Mouse (Mus musculus): ENCODE results near the gene Akirin2.

DNA sequence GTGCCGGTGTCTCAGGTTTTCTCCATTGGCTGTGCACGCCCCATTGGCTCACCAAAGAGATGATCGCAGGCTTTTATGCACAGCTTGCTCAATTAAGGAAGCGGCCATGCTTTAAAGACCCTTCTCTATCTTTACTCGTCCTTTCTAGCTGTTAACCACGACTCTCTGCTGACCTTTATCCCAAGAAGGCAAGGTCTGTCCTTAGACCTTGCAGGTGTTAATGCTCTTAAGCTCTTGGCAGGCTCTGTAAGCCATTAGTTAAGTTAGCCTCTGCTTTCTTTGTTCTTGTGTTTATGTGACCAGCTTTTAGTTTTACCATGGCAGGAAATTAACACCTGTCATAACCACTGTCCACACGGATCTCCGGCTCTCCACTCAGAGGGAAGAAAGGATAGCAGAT, 65.4 kb downstream of the Akirin2 start:
- TF ChIP-seq CTCF (IDR thresholded peaks at IDR 0.05; ENCODE audit: control insufficient read depth, insufficient read depth, insufficient replicate concordance, low read depth, low read length) (no peak), POLR2A (IDR thresholded peaks at IDR 0.05; ENCODE audit: control insufficient read depth, low read depth, low read length) (no peak)
